Mouse (Mus musculus) ES-CJ7 (cell line): ENCODE results near the gene Ado.

Source experiments
- DNase-seq: peaks from one replicate; pipeline ENCODE4 v3.0.0; 2011; ENCODE audit warnings: low read depth, low spot score

Gene Ado

GRCm38 (mm10) chr10:67548877-67549731 is at the start of gene Ado:
Ado (minus strand) TSS chr10:67548955.
- peak; percentile 87 for DNase-seq

GRCm38 (mm10) chr10:67595278-67595677 is 46.5 kb upstream of the Ado start:
- DNase-seq = no peak

- no peak for DNase-seq
These were observed 37.3 kb upstream of the Ado start for GRCm38 (mm10) chr10:67585873-67586610.

GRCm38 (mm10) chr10:67581698-67582285 is 33.0 kb upstream of the Ado start:
- peak; percentile 46 for DNase-seq

- DNase-seq = no peak
These were observed 31.1 kb upstream of the Ado start for GRCm38 (mm10) chr10:67579830-67580229.

- no peak for DNase-seq
These were observed 24.6 kb upstream of the Ado start for GRCm38 (mm10) chr10:67573310-67573709.

- DNase-seq = no peak
These were observed 22.7 kb upstream of the Ado start for GRCm38 (mm10) chr10:67571443-67571842.

- no peak for DNase-seq
These were observed 20.8 kb upstream of the Ado start for GRCm38 (mm10) chr10:67569539-67569938.

- no peak for DNase-seq
These were observed 17.3 kb upstream of the Ado start for GRCm38 (mm10) chr10:67566104-67566503.

GRCm38 (mm10) chr10:67564509-67564908 is 15.8 kb upstream of the Ado start:
- DNase-seq = no peak

GRCm38 (mm10) chr10:67561185-67561584 is 12.4 kb upstream of the Ado start:
- no peak for DNase-seq

GRCm38 (mm10) chr10:67559765-67560394 is 11.1 kb upstream of the Ado start:
- no peak for DNase-seq

GRCm38 (mm10) chr10:67558053-67558452 is 9.3 kb upstream of the Ado start:
- no peak for DNase-seq

- peak; percentile 29 for DNase-seq
These were observed 397 bp downstream of the Ado start for GRCm38 (mm10) chr10:67548261-67548854.

GRCm38 (mm10) chr10:67547850-67548260 is 900 bp downstream of the Ado start:
- DNase-seq = no peak

GRCm38 (mm10) chr10:67540591-67540990 is 8.2 kb downstream of the Ado start:
- no peak for DNase-seq

- no peak for DNase-seq
These were observed 9.4 kb downstream of the Ado start for GRCm38 (mm10) chr10:67539401-67539730.

- peak; percentile 31 for DNase-seq
These were observed 10.0 kb downstream of the Ado start for GRCm38 (mm10) chr10:67538585-67539400.

- DNase-seq = no peak
These were observed 10.6 kb downstream of the Ado start for GRCm38 (mm10) chr10:67538106-67538505.

GRCm38 (mm10) chr10:67537151-67537994 is 11.4 kb downstream of the Ado start:
- DNase-seq = peak; percentile 93
